Mouse (Mus musculus) heart, embryonic 13.5 days (tissue): Measurements from ENCODE around the gene Gast. TPM values are rescaled to one million over a fixed set of nuclear protein-coding genes. Genes with fewer than 3 reads are reported as not detected.
A peak's percentile ranks its signal among the peaks of the same experiment; 100 is the strongest.

Experiments
- ATAC-seq: fragments of 200-750 bp; cut with Nextera tagmentation; 2 replicates; pipeline ENCODE4 v1.8.0; 2017; ENCODE audit warnings: moderate TSS enrichment; ENCODE audit not compliant: insufficient number of reproducible peaks, low FRiP score, low TSS enrichment; ENCODE audit errors: extremely low read depth
- H3K27ac ChIP-seq: fragments of 300-500 bp; sonication (generic); replicated peaks from 2 replicates; pipeline ENCODE4 v1.5.1; 2015; ENCODE audit warnings: moderate library complexity, mild to moderate bottlenecking, inconsistent platforms
- H3K27me3 ChIP-seq: fragments of 300-500 bp; sonication (generic); replicated peaks from 2 replicates; pipeline ENCODE4 v1.6.1; 2015; ENCODE audit warnings: mild to moderate bottlenecking, inconsistent platforms
- H3K36me3 ChIP-seq: fragments of 300-500 bp; sonication (generic); 2 replicates; pipeline ENCODE4 v1.6.1; 2015; ENCODE audit warnings: mild to moderate bottlenecking, inconsistent platforms
- H3K4me1 ChIP-seq: fragments of 300-500 bp; sonication (generic); 2 replicates; pipeline ENCODE4 v1.6.1; 2015; ENCODE audit warnings: inconsistent platforms
- H3K4me2 ChIP-seq: fragments of 300-500 bp; sonication (generic); 2 replicates; pipeline ENCODE4 v1.6.1; 2015; ENCODE audit warnings: inconsistent platforms, mild to moderate bottlenecking, moderate library complexity
- H3K4me3 ChIP-seq: fragments of 300-500 bp; sonication (generic); 2 replicates; pipeline ENCODE4 v1.5.1; 2015; ENCODE audit warnings: moderate library complexity, mild to moderate bottlenecking, inconsistent platforms
- H3K9ac ChIP-seq: fragments of 300-500 bp; sonication (generic); 2 replicates; pipeline ENCODE4 v1.6.1; 2015; ENCODE audit warnings: inconsistent platforms, mild to moderate bottlenecking, moderate library complexity
- H3K9me3 ChIP-seq: fragments of 300-500 bp; sonication (generic); 2 replicates; pipeline ENCODE4 v1.6.1; 2016; ENCODE audit warnings: inconsistent platforms
- WGBS: fragments of 180-500 bp; shearing (Covaris S2); methylation state at CpG from one replicate; pipeline ENCODE4 v1.1.7; 2015; ENCODE audit warnings: mixed read lengths; 5-methylcytosine and 5-hydroxymethylcytosine counted together
- polyA plus RNA-seq: library from polyadenylated mRNA; unstranded; fragments of >200 nt; fragmentation: Nextera tagmentation; extraction: Ambion mirVana; gene quantifications from 2 replicates; pipeline ENCODE4 v1.2.1, GENCODE M21; 2015

The Gast gene
- polyA plus RNA-seq, 1 experiment from 2014 or later: not detected

GRCm38 (mm10) chr11:100369822-100370221 is 35.6 kb downstream of the Gast start:
- no peak overlapping the region for H3K27ac ChIP-seq
- no peak overlapping the region for H3K4me3 ChIP-seq
- 50% methylated on average over 8 of the region's 8 CpGs for WGBS
- H3K36me3 ChIP-seq: peaks cover 62% of the 10 kb centered on the region
- H3K4me2 ChIP-seq: no peak overlapping the region
- no peaks in the 10 kb centered on the region for H3K9me3 ChIP-seq
- no peaks in the 10 kb centered on the region for H3K27me3 ChIP-seq
- peaks cover 13% of the 10 kb centered on the region for H3K4me1 ChIP-seq
- no peak for ATAC-seq
- 0 out of 2 replicates have a peak overlapping the region, but pooled peaks have one; percentile 21 for H3K9ac ChIP-seq

- no peak overlapping the region for H3K4me2 ChIP-seq
- no peaks in the 10 kb centered on the region for H3K27me3 ChIP-seq
- H3K36me3 ChIP-seq: peaks cover 85% of the 10 kb centered on the region
- no peak for ATAC-seq
- H3K4me3 ChIP-seq: no peak overlapping the region
- no peak overlapping the region for H3K27ac ChIP-seq
- WGBS: 85% methylated on average over 7 of the region's 8 CpGs
- no peaks in the 10 kb centered on the region for H3K9me3 ChIP-seq
- no peak overlapping the region for H3K9ac ChIP-seq
- H3K4me1 ChIP-seq: peaks cover 13% of the 10 kb centered on the region
These were observed 37.9 kb downstream of the Gast start for GRCm38 (mm10) chr11:100371981-100372558.

GRCm38 (mm10) chr11:100375127-100375526 is 40.9 kb downstream of the Gast start:
- no peaks in the 10 kb centered on the region for H3K27me3 ChIP-seq
- H3K27ac ChIP-seq: no peak overlapping the region
- no peak overlapping the region for H3K4me3 ChIP-seq
- WGBS: 84% methylated on average over 9 of the region's 9 CpGs
- no peak overlapping the region for H3K9ac ChIP-seq
- no peak overlapping the region for H3K4me2 ChIP-seq
- ATAC-seq: no peak
- no peaks in the 10 kb centered on the region for H3K9me3 ChIP-seq
- H3K4me1 ChIP-seq: 0 out of 2 replicates have a peak, but pooled peaks cover 2% of the 10 kb centered on the region
- peaks cover 99% of the 10 kb centered on the region for H3K36me3 ChIP-seq

- no peak overlapping the region for H3K4me3 ChIP-seq
- 69% methylated on average over 4 of the region's 4 CpGs for WGBS
- no peak for ATAC-seq
These were observed 41.8 kb downstream of the Gast start for GRCm38 (mm10) chr11:100376005-100376404.

GRCm38 (mm10) chr11:100376746-100377389 is 42.7 kb downstream of the Gast start:
- no peak overlapping the region for H3K9ac ChIP-seq
- H3K4me3 ChIP-seq: no peak overlapping the region
- 90% methylated on average over 21 of the region's 21 CpGs for WGBS
- no peaks in the 10 kb centered on the region for H3K27me3 ChIP-seq
- no peak overlapping the region for H3K4me2 ChIP-seq
- peaks cover 99% of the 10 kb centered on the region for H3K36me3 ChIP-seq
- H3K9me3 ChIP-seq: no peaks in the 10 kb centered on the region
- no peaks in the 10 kb centered on the region for H3K4me1 ChIP-seq
- no peak overlapping the region for H3K27ac ChIP-seq
- ATAC-seq: no peak

More at GRCm38 (mm10) chr11:100376005-100376404, 41.8 kb downstream of the Gast start:
- H3K9ac ChIP-seq: no peak overlapping the region
- H3K27me3 ChIP-seq: no peaks in the 10 kb centered on the region
- H3K4me2 ChIP-seq: no peak overlapping the region
- H3K36me3 ChIP-seq: peaks cover 99% of the 10 kb centered on the region
- H3K4me1 ChIP-seq: no peaks in the 10 kb centered on the region
- H3K27ac ChIP-seq: no peak overlapping the region
- no peaks in the 10 kb centered on the region for H3K9me3 ChIP-seq

- Histone ChIP-seq H3K4me3 (no peak overlapping the region), H3K4me1 (no peaks in the 10 kb centered on the region), H3K9me3 (no peaks in the 10 kb centered on the region), H3K27me3 (no peaks in the 10 kb centered on the region), H3K4me2 (no peak overlapping the region), H3K36me3 (peaks cover 99% of the 10 kb centered on the region), H3K9ac (no peak overlapping the region), H3K27ac (no peak overlapping the region)
- no peak for ATAC-seq
- WGBS: 92% methylated on average over 14 of the region's 14 CpGs
These were observed 43.8 kb downstream of the Gast start for GRCm38 (mm10) chr11:100377989-100378388.

- no peaks in the 10 kb centered on the region for H3K9me3 ChIP-seq
- H3K27ac ChIP-seq: no peak overlapping the region
- ATAC-seq: no peak
- WGBS: 81% methylated on average over 5 of the region's 5 CpGs
- no peak overlapping the region for H3K4me3 ChIP-seq
- H3K27me3 ChIP-seq: no peaks in the 10 kb centered on the region
- H3K36me3 ChIP-seq: peaks cover 99% of the 10 kb centered on the region
- H3K4me2 ChIP-seq: no peak overlapping the region
- no peak overlapping the region for H3K9ac ChIP-seq
- H3K4me1 ChIP-seq: no peaks in the 10 kb centered on the region
These were observed 44.2 kb downstream of the Gast start for GRCm38 (mm10) chr11:100378446-100378845.

GRCm38 (mm10) chr11:100379311-100379710 is 45.1 kb downstream of the Gast start:
- Histone ChIP-seq H3K4me3 (no peak overlapping the region), H3K27me3 (no peaks in the 10 kb centered on the region), H3K4me2 (no peak overlapping the region), H3K27ac (no peak overlapping the region), H3K4me1 (no peaks in the 10 kb centered on the region), H3K9me3 (no peaks in the 10 kb centered on the region), H3K9ac (no peak overlapping the region), H3K36me3 (peaks cover 99% of the 10 kb centered on the region)
- no peak for ATAC-seq
- WGBS: 73% methylated on average over 4 of the region's 4 CpGs

- no peak overlapping the region for H3K4me3 ChIP-seq
- peaks cover 89% of the 10 kb centered on the region for H3K36me3 ChIP-seq
- H3K9me3 ChIP-seq: no peaks in the 10 kb centered on the region
- H3K9ac ChIP-seq: no peak overlapping the region
- H3K27me3 ChIP-seq: no peaks in the 10 kb centered on the region
- no peak for ATAC-seq
- 80% methylated on average over 6 of the region's 6 CpGs for WGBS
- peaks cover 17% of the 10 kb centered on the region for H3K4me1 ChIP-seq
- H3K4me2 ChIP-seq: no peak overlapping the region
- no peak overlapping the region for H3K27ac ChIP-seq
These were observed 48.5 kb downstream of the Gast start for GRCm38 (mm10) chr11:100382682-100383081.

- WGBS: 88% methylated on average over 3 of the region's 3 CpGs
- no peak overlapping the region for H3K27ac ChIP-seq
- no peaks in the 10 kb centered on the region for H3K9me3 ChIP-seq
- no peak overlapping the region for H3K4me3 ChIP-seq
- no peak for ATAC-seq
- H3K36me3 ChIP-seq: peaks cover 66% of the 10 kb centered on the region
- 0 out of 2 replicates have a peak overlapping the region, but pooled peaks have one; percentile 3 for H3K9ac ChIP-seq
- H3K27me3 ChIP-seq: no peaks in the 10 kb centered on the region
- H3K4me1 ChIP-seq: peaks cover 40% of the 10 kb centered on the region
- no peak overlapping the region for H3K4me2 ChIP-seq
These were observed 50.8 kb downstream of the Gast start for GRCm38 (mm10) chr11:100385016-100385415.

- H3K4me3 ChIP-seq: no peak overlapping the region
- ATAC-seq: no peak
- H3K4me1 ChIP-seq: peaks cover 56% of the 10 kb centered on the region
- peaks cover 50% of the 10 kb centered on the region for H3K36me3 ChIP-seq
- no peaks in the 10 kb centered on the region for H3K27me3 ChIP-seq
- H3K27ac ChIP-seq: peak overlapping the region; percentile 17; the same call in 1 of the 2 replicates
- H3K4me2 ChIP-seq: no peak overlapping the region
- 53% methylated on average over 5 of the region's 5 CpGs for WGBS
- no peaks in the 10 kb centered on the region for H3K9me3 ChIP-seq
- H3K9ac ChIP-seq: peak overlapping the region; percentile 33; the same call in 1 of the 2 replicates
These were observed 52.4 kb downstream of the Gast start for GRCm38 (mm10) chr11:100386586-100386985.
